Mouse (Mus musculus) heart, postnatal 0 days (tissue): ENCODE results near the gene Hs2st1.

Experiments used
- CTCF ChIP-seq: IDR thresholded peaks from 2 replicates; pipeline ENCODE4 v1.5.1; 2016; ENCODE audit warnings: antibody characterized with exemption, control low read depth, low read depth
- EP300 ChIP-seq: IDR thresholded peaks from 2 replicates; pipeline ENCODE4 v1.6.1; 2016; ENCODE audit warnings: antibody characterized with exemption, low read depth

- TF ChIP-seq CTCF: no peak
- no peak for TF ChIP-seq EP300
These were observed 109.7 kb downstream of the Hs2st1 start for GRCm38 (mm10) chr3:144460183-144460788.
